Mouse (Mus musculus): ENCODE results near the gene Rpl13a.

GRCm38 (mm10) chr7:45160866-45161265, 32.3 kb upstream of the Rpl13a start:
- no peak for TF ChIP-seq EP300 (IDR thresholded peaks at IDR 0.05; ENCODE audit: insufficient read depth, low read depth, low read length)
- no peak for TF ChIP-seq CTCF (IDR thresholded peaks at IDR 0.05; ENCODE audit: low read depth, low read length)
- no peak for TF ChIP-seq POLR2A (IDR thresholded peaks at IDR 0.05; ENCODE audit: insufficient read depth, low read length)
